Mouse (Mus musculus): ENCODE measurements around the gene Ep300. TPM values are rescaled to one million over a fixed set of nuclear protein-coding genes. Genes with fewer than 3 reads are reported as not detected.
"Not testable (repeated sequence)": the region's sequence is repeated elsewhere in the genome, so short reads cannot be mapped to it uniquely, and the experiment has no call there.

Ep300 gene
- polyA plus RNA-seq, 1 experiment from 2014 or later: 27.6 TPM

GRCm38 (mm10) chr15:81700601-81701000, 115.5 kb downstream of the Ep300 start:
- no peaks in the 10 kb centered on the region for H3K4me1 ChIP-seq (ENCODE audit: control insufficient read depth, insufficient read depth, low read length)
- ATAC-seq (ENCODE audit: insufficient number of reproducible peaks, low FRiP score, low TSS enrichment, low read depth): no peak
- peaks cover 15% of the 10 kb centered on the region for H3K36me3 ChIP-seq (ENCODE audit: control insufficient read depth, insufficient read depth, low read length)
- no peak overlapping the region for H3K4me2 ChIP-seq (ENCODE audit: low read depth, severe bottlenecking)
- no peak overlapping the region for H3K27ac ChIP-seq (replicated peaks; ENCODE audit: low read depth, low read length)
- H3K27me3 ChIP-seq (ENCODE audit: control insufficient read depth, insufficient read depth, low read length): 0 out of 2 replicates have a peak, but pooled peaks cover 2% of the 10 kb centered on the region
- no peak for DNase-seq (ENCODE audit: low spot score)
- no peaks in the 10 kb centered on the region for H3K9me3 ChIP-seq (ENCODE audit: control insufficient read depth, low read length)
- no peak overlapping the region for H3K9ac ChIP-seq (ENCODE audit: low read length)
- no peak overlapping the region for H3K4me3 ChIP-seq (ENCODE audit: low read depth, low read length)
- WGBS: 79% methylated on average over 8 of the region's 8 CpGs

GRCm38 (mm10) chr15:81701350-81701749, 116.2 kb downstream of the Ep300 start:
- not testable (repeated sequence) for H3K4me2 ChIP-seq (ENCODE audit: low read depth, severe bottlenecking); H3K27me3 ChIP-seq (ENCODE audit: control insufficient read depth, insufficient read depth, low read length); H3K27ac ChIP-seq (replicated peaks; ENCODE audit: low read depth, low read length); H3K9me3 ChIP-seq (ENCODE audit: control insufficient read depth, low read length); H3K4me3 ChIP-seq (ENCODE audit: low read depth, low read length); H3K4me1 ChIP-seq (ENCODE audit: control insufficient read depth, insufficient read depth, low read length); ATAC-seq (ENCODE audit: insufficient number of reproducible peaks, low FRiP score, low TSS enrichment, low read depth); DNase-seq (ENCODE audit: low spot score); H3K9ac ChIP-seq (ENCODE audit: low read length)
- peaks cover 21% of the 10 kb centered on the region for H3K36me3 ChIP-seq (ENCODE audit: control insufficient read depth, insufficient read depth, low read length)
- WGBS: 76% methylated on average over 4 of the region's 4 CpGs

Small RNA genes lying within 50 kb of the gene (microRNA-seq; reads per million reads assigned to microRNA genes)
- not detected for gene Gm23880

Other genes starting within 250 kb of the Ep300 start
- 99.9 and 104 TPM in 2 replicates for gene Slc25a17, start 224.5 kb upstream of the Ep300 start, polyA plus RNA-seq (2014; fragmentation: Nextera tagmentation; extraction: Ambion mirVana)
- gene St13, start 185.3 kb upstream of the Ep300 start, polyA plus RNA-seq (2014; fragmentation: Nextera tagmentation; extraction: Ambion mirVana): 209 and 211 TPM in 2 replicates
- 8.6 and 8.7 TPM in 2 replicates for gene Xpnpep3, start 185.2 kb upstream of the Ep300 start, polyA plus RNA-seq (2014; fragmentation: Nextera tagmentation; extraction: Ambion mirVana)
- 1.7 and 2.2 TPM in 2 replicates for gene Dnajb7, start 177.1 kb upstream of the Ep300 start, polyA plus RNA-seq (2014; fragmentation: Nextera tagmentation; extraction: Ambion mirVana)
- gene Rbx1, start 119.1 kb upstream of the Ep300 start, polyA plus RNA-seq (2014; fragmentation: Nextera tagmentation; extraction: Ambion mirVana): 569 and 571 TPM in 2 replicates
- 24.2 and 27.0 TPM in 2 replicates for gene L3mbtl2, start 78.5 kb downstream of the Ep300 start, polyA plus RNA-seq (2014; fragmentation: Nextera tagmentation; extraction: Ambion mirVana)
- 4.4 and 4.5 TPM in 2 replicates for gene Chadl, start 111.9 kb downstream of the Ep300 start, polyA plus RNA-seq (2014; fragmentation: Nextera tagmentation; extraction: Ambion mirVana)
- gene Zc3h7b, start 159.7 kb downstream of the Ep300 start, polyA plus RNA-seq (2014; fragmentation: Nextera tagmentation; extraction: Ambion mirVana): 53.9 and 57.9 TPM in 2 replicates
- gene Rangap1, start 160.2 kb downstream of the Ep300 start, polyA plus RNA-seq (2014; fragmentation: Nextera tagmentation; extraction: Ambion mirVana): 125 and 129 TPM in 2 replicates
- 13.7 and 14.6 TPM in 2 replicates for gene Tef, start 217.1 kb downstream of the Ep300 start, polyA plus RNA-seq (2014; fragmentation: Nextera tagmentation; extraction: Ambion mirVana)

All from limb, embryonic 11.5 days (tissue).